Mouse (Mus musculus) heart, adult 18-20 months (tissue): ENCODE measurements around the gene Myo6. TPM values are rescaled to one million over a fixed set of nuclear protein-coding genes. Genes with fewer than 3 reads are reported as not detected.
A peak's percentile ranks its signal among the peaks of the same experiment; 100 is the strongest.

Source experiments
- DNase-seq, 2 experiments: peaks; one replicate each; pipeline ENCODE4 v3.0.0; 2021 to 2022; ENCODE audit warnings: mixed read lengths in 1 of 2
- total RNA-seq, 2 experiments: library from RNA; stranded (reverse); gene quantifications; 2 replicates each; pipeline ENCODE4 v1.2.3; 2021

The Myo6 gene
- total RNA-seq, 2 experiments from 2014 or later, result 10.5 to 10.8 TPM

- DNase-seq, result no peak
These were observed 16.9 kb downstream of the Myo6 start for GRCm38 (mm10) chr9:80181692-80182091.

- no peak for DNase-seq
These were observed 19.3 kb downstream of the Myo6 start for GRCm38 (mm10) chr9:80184138-80184537.

- no peak for DNase-seq
These were observed 20.9 kb downstream of the Myo6 start for GRCm38 (mm10) chr9:80185737-80186136.

GRCm38 (mm10) chr9:80186693-80187092 is 21.9 kb downstream of the Myo6 start:
- DNase-seq, result no peak

GRCm38 (mm10) chr9:80188324-80188893 is 23.6 kb downstream of the Myo6 start:
- DNase-seq, result no peak

GRCm38 (mm10) chr9:80191240-80191639 is 26.4 kb downstream of the Myo6 start:
- DNase-seq, result no peak

- no peak for DNase-seq
These were observed 27.5 kb downstream of the Myo6 start for GRCm38 (mm10) chr9:80192324-80192723.

- DNase-seq, result no peak
These were observed 29.6 kb downstream of the Myo6 start for GRCm38 (mm10) chr9:80194446-80194845.

GRCm38 (mm10) chr9:80196161-80196560 is 31.3 kb downstream of the Myo6 start:
- no peak for DNase-seq

- DNase-seq, result no peak
These were observed 32.4 kb downstream of the Myo6 start for GRCm38 (mm10) chr9:80197233-80197632.

GRCm38 (mm10) chr9:80200855-80201254 is 36.0 kb downstream of the Myo6 start:
- no peak for DNase-seq

- peak; percentile 25 to 42 for DNase-seq
These were observed 37.7 kb downstream of the Myo6 start for GRCm38 (mm10) chr9:80202374-80203060.

- no peak for DNase-seq
These were observed 43.9 kb downstream of the Myo6 start for GRCm38 (mm10) chr9:80208681-80209080.

GRCm38 (mm10) chr9:80209459-80209858 is 44.6 kb downstream of the Myo6 start:
- DNase-seq, result no peak

- DNase-seq, result no peak
These were observed 45.3 kb downstream of the Myo6 start for GRCm38 (mm10) chr9:80210096-80210495.

- DNase-seq, result no peak
These were observed 48.6 kb downstream of the Myo6 start for GRCm38 (mm10) chr9:80213428-80213827.

- no peak for DNase-seq
These were observed 50.7 kb downstream of the Myo6 start for GRCm38 (mm10) chr9:80215502-80215901.

GRCm38 (mm10) chr9:80216786-80217501 is 52.1 kb downstream of the Myo6 start:
- DNase-seq, result no peak

GRCm38 (mm10) chr9:80218718-80219117 is 53.9 kb downstream of the Myo6 start:
- DNase-seq, result no peak

- no peak for DNase-seq
These were observed 59.3 kb downstream of the Myo6 start for GRCm38 (mm10) chr9:80223989-80224635.

- no peak for DNase-seq
These were observed 61.9 kb downstream of the Myo6 start for GRCm38 (mm10) chr9:80226579-80227325.

- no peak for DNase-seq
These were observed 69.1 kb downstream of the Myo6 start for GRCm38 (mm10) chr9:80233831-80234455.
